Mouse (Mus musculus) lung, postnatal 0 days (tissue): ENCODE data around the gene Itgam. TPM values are rescaled to one million over a fixed set of nuclear protein-coding genes. Genes with fewer than 3 reads are reported as not detected.
A peak's percentile ranks its signal among the peaks of the same experiment; 100 is the strongest.

ENCODE experiments used
- ATAC-seq: fragments of 200-750 bp; cut with Nextera tagmentation; 2 replicates; pipeline ENCODE4 v1.8.0; 2017; ENCODE audit warnings: moderate library complexity
- DNase-seq: peaks from one replicate; pipeline ENCODE4 v3.0.0-alpha.2; 2016; ENCODE audit warnings: low spot score
- H3K27ac ChIP-seq: fragments of 300-500 bp; sonication (generic); 2 replicates; pipeline ENCODE4 v1.5.1; 2014; ENCODE audit warnings: antibody characterized with exemption, mild to moderate bottlenecking, low read length, mixed read lengths
- H3K27me3 ChIP-seq: fragments of 300-500 bp; sonication (generic); replicated peaks from 2 replicates; pipeline ENCODE4 v1.6.1; 2014; ENCODE audit warnings: low read length, mixed read lengths; ENCODE audit not compliant: insufficient read depth
- H3K36me3 ChIP-seq: fragments of 300-500 bp; sonication (generic); 2 replicates; pipeline ENCODE4 v1.6.1; 2014; ENCODE audit warnings: low read length, mixed read lengths; ENCODE audit not compliant: insufficient read depth
- H3K4me1 ChIP-seq: fragments of 300-500 bp; sonication (generic); 2 replicates; pipeline ENCODE4 v1.6.1; 2014; ENCODE audit warnings: antibody characterized with exemption, low read depth, low read length, mixed read lengths; ENCODE audit not compliant: insufficient read depth
- H3K4me2 ChIP-seq: fragments of 300-500 bp; sonication (generic); replicated peaks from 2 replicates; pipeline ENCODE4 v1.6.1; 2014; ENCODE audit warnings: low read depth, mild to moderate bottlenecking, low read length, moderate library complexity, mixed read lengths
- H3K4me3 ChIP-seq: fragments of 300-500 bp; sonication (generic); 2 replicates; pipeline ENCODE4 v1.5.1; 2014; ENCODE audit warnings: low read depth, low read length
- H3K9ac ChIP-seq: fragments of 300-500 bp; sonication (generic); replicated peaks from 2 replicates; pipeline ENCODE4 v1.6.1; 2014; ENCODE audit warnings: low read depth, mild to moderate bottlenecking
- H3K9me3 ChIP-seq: fragments of 300-500 bp; sonication (generic); 2 replicates; pipeline ENCODE4 v1.6.1; 2016; ENCODE audit warnings: low read length, mixed read lengths
- CTCF ChIP-seq: IDR thresholded peaks from 2 replicates; pipeline ENCODE4 v1.5.1; 2016; ENCODE audit warnings: antibody characterized with exemption, mild to moderate bottlenecking
- EP300 ChIP-seq: IDR thresholded peaks from 2 replicates; pipeline ENCODE4 v1.6.1; 2016; ENCODE audit warnings: antibody characterized with exemption, mild to moderate bottlenecking, control low read depth
- WGBS: fragments of 180-500 bp; shearing (Covaris S2); extraction: QIAGEN DNeasy Blood & Tissue Kit; methylation state at CpG from one replicate; pipeline ENCODE4 v1.1.7; 2014; 5-methylcytosine and 5-hydroxymethylcytosine counted together
- polyA plus RNA-seq: library from polyadenylated mRNA; unstranded; fragments of >200 nt; fragmentation: Nextera tagmentation; extraction: Ambion mirVana; gene quantifications from 2 replicates; pipeline ENCODE4 v1.2.1, GENCODE M21; 2015

The Itgam gene
- polyA plus RNA-seq, 1 experiment from 2014 or later = 2.3 TPM

- WGBS = 68% methylated on average over 1 of the region's 1 CpGs
- Histone ChIP-seq H3K9ac (no peak overlapping the region), H3K4me2 (no peak overlapping the region), H3K36me3 (no peaks in the 10 kb centered on the region), H3K9me3 (no peaks in the 10 kb centered on the region), H3K27me3 (no peaks in the 10 kb centered on the region), H3K4me1 (no peaks in the 10 kb centered on the region), H3K27ac (no peak overlapping the region), H3K4me3 (no peak overlapping the region)
- ATAC-seq = no peak
- DNase-seq = peak; percentile 62
- TF ChIP-seq CTCF (peak; percentile 19), EP300 (no peak)
These were observed 35.7 kb downstream of the Itgam start for GRCm38 (mm10) chr7:128098135-128098534.

DNA sequence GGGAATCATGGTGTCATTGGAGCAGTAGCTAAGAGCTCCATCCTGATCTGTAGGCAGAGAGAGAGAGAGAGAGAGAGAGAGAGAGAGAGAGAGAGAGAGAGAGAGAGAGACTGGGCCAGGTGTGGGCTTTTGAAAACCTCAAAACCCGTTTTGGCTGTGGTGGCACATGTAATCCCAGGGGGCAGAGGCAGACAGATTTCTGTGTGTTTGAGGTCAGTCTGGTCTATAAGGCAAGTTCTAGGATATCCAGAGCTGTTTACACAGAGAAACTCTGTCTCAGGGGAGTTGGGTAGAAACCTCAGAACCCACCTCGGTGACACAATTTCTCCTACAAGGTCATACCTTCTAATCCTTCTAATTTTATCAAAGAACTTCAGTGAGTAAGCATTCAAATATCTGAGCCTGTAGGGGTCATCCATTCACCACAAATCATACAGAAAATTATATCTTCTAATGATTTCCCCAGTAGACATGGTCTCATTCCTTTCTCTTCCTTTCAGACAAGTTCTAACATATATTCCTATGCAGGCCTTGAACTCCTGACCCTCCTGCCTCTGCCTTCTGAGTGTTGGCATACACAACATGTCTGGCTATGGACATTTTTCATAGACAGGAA is 38.4 kb downstream of the Itgam start:
- no peak overlapping the region for H3K4me2 ChIP-seq
- no peaks in the 10 kb centered on the region for H3K9me3 ChIP-seq
- no peaks in the 10 kb centered on the region for H3K36me3 ChIP-seq
- no peak for DNase-seq
- TF ChIP-seq CTCF = no peak
- no peak for TF ChIP-seq EP300
- H3K4me1 ChIP-seq = no peaks in the 10 kb centered on the region
- 74% methylated on average over 2 of the region's 2 CpGs for WGBS
- no peaks in the 10 kb centered on the region for H3K27me3 ChIP-seq
- no peak overlapping the region for H3K9ac ChIP-seq
- H3K4me3 ChIP-seq = no peak overlapping the region
- H3K27ac ChIP-seq = no peak overlapping the region
- ATAC-seq = no peak

GRCm38 (mm10) chr7:128105246-128105645 is 42.8 kb downstream of the Itgam start:
- H3K27ac ChIP-seq = no peak overlapping the region

DNA sequence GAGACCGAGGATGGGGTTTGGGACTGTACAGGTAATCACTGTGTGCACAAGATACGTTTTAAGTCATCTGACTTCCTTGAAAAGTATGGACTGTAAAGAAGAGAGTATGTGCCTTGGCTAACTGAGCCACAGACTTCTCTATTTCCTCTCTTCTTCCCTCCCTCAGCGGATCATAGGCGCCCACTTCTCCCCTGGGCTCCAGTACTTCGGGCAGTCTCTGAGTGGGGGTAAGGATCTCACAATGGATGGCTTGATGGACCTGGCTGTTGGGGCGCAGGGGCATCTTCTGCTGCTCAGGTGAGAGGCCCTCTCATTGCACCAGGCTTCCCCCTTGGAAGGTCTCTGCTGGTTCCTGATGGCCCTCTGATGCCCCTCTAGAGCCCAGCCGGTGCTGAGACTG is 45.0 kb downstream of the Itgam start:
- DNase-seq = no peak
- Histone ChIP-seq H3K4me1 (no peaks in the 10 kb centered on the region), H3K4me2 (no peak overlapping the region), H3K27ac (no peak overlapping the region), H3K27me3 (no peaks in the 10 kb centered on the region), H3K36me3 (no peaks in the 10 kb centered on the region), H3K9me3 (no peaks in the 10 kb centered on the region), H3K4me3 (no peak overlapping the region), H3K9ac (no peak overlapping the region)
- TF ChIP-seq EP300 (no peak), CTCF (no peak)
- 91% methylated on average over 7 of the region's 7 CpGs for WGBS
- ATAC-seq = no peak

More at GRCm38 (mm10) chr7:128105246-128105645, 42.8 kb downstream of the Itgam start:
- ATAC-seq (no peak), DNase-seq (no peak)
- WGBS = 43% methylated on average over 4 of the region's 4 CpGs
- no peak for TF ChIP-seq EP300
- peak; percentile 27 for TF ChIP-seq CTCF
- H3K9ac ChIP-seq = no peak overlapping the region
- no peaks in the 10 kb centered on the region for H3K27me3 ChIP-seq
- H3K36me3 ChIP-seq = no peaks in the 10 kb centered on the region
- H3K9me3 ChIP-seq = no peaks in the 10 kb centered on the region
- no peak overlapping the region for H3K4me3 ChIP-seq
- no peaks in the 10 kb centered on the region for H3K4me1 ChIP-seq
- no peak overlapping the region for H3K4me2 ChIP-seq

- WGBS = 40% methylated on average over 2 of the region's 2 CpGs
- H3K4me3 ChIP-seq = no peak overlapping the region
- DNase-seq (no peak), ATAC-seq (no peak)
- no peak overlapping the region for H3K27ac ChIP-seq
- no peak overlapping the region for H3K9ac ChIP-seq
- H3K9me3 ChIP-seq = no peaks in the 10 kb centered on the region
- TF ChIP-seq CTCF (no peak), EP300 (no peak)
- no peaks in the 10 kb centered on the region for H3K4me1 ChIP-seq
- no peaks in the 10 kb centered on the region for H3K27me3 ChIP-seq
- H3K4me2 ChIP-seq = no peak overlapping the region
- no peaks in the 10 kb centered on the region for H3K36me3 ChIP-seq
These were observed 47.9 kb downstream of the Itgam start for GRCm38 (mm10) chr7:128110314-128110713.

DNA sequence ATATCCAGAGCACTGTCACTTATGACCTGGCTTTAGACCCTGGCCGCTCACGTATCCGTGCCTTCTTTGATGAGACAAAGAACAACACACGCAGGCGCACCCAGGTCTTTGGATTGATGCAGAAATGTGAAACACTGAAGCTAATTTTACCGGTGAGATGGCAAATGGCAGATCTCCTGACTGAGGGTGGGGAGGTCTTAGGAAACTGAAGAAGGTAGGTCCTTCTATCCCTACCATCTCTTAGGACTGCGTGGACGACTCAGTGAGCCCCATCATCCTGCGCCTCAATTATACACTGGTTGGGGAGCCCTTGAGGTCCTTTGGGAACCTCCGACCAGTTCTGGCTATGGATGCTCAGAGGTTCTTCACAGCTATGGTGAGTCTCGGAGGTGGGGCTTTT is 49.7 kb downstream of the Itgam start:
- Histone ChIP-seq H3K27ac (no peak overlapping the region), H3K36me3 (no peaks in the 10 kb centered on the region), H3K4me3 (no peak overlapping the region), H3K4me1 (no peaks in the 10 kb centered on the region), H3K9ac (no peak overlapping the region), H3K9me3 (no peaks in the 10 kb centered on the region), H3K27me3 (no peaks in the 10 kb centered on the region), H3K4me2 (no peak overlapping the region)
- 88% methylated on average over 11 of the region's 11 CpGs for WGBS
- no peak for TF ChIP-seq EP300
- TF ChIP-seq CTCF = no peak
- DNase-seq (no peak), ATAC-seq (no peak)
